ENCODE assay signal across 8 mouse cellular contexts in genomic region chr8:70697366-70698250, GRCm38 (mm10). TPM values are rescaled to one million over a fixed set of nuclear protein-coding genes. Genes with fewer than 3 reads are reported as not detected.
DNase-seq lines count a peak whose midpoint lies in the region; ATAC-seq and TF ChIP-seq lines count a peak whose summit lies in the region.

No protein-coding gene starts in this region.

- no peak for DNase-seq in forebrain, embryonic 10.5 days (ENCODE audit: extremely low spot score, low spot score)
- DNase-seq in cerebellum, adult 11-12 months = no peak
- no peak for DNase-seq in layer of hippocampus, postnatal 14 days (ENCODE audit: low spot score in 2 of 2)

- H3K9me3 ChIP-seq in megakaryocyte, embryonic 14.5 days = no peaks in the 10 kb centered on the region
- no peaks in the 10 kb centered on the region for H3K9me3 ChIP-seq in forebrain, embryonic 10.5 days
- H3K9me3 ChIP-seq in intestine, postnatal 0 days (ENCODE audit: control insufficient read depth) = no peaks in the 10 kb centered on the region
- no peaks in the 10 kb centered on the region for H3K9me3 ChIP-seq in neural tube, embryonic 15.5 days (replicated peaks)

- ATAC-seq in megakaryocyte, adult 5-6 weeks (ENCODE audit: poor library complexity, severe bottlenecking) = no peak
- no peak for ATAC-seq in intestine, postnatal 0 days
- ATAC-seq in neural tube, embryonic 15.5 days (ENCODE audit: low FRiP score) = no peak
- ATAC-seq in frontal cortex, adult (ENCODE audit: low TSS enrichment) = no peak

- peak overlapping the region; percentile 98 for H3K4me3 ChIP-seq in megakaryocyte, embryonic 14.5 days (replicated peaks)
- H3K4me3 ChIP-seq in forebrain, embryonic 10.5 days = peak overlapping the region; percentile 97
- H3K4me3 ChIP-seq in intestine, postnatal 0 days (ENCODE audit: low read depth, low read length) = peak overlapping the region; percentile 63
- H3K4me3 ChIP-seq in neural tube, embryonic 15.5 days (replicated peaks) = peak overlapping the region; percentile 68

- H3K27me3 ChIP-seq in megakaryocyte, embryonic 14.5 days (replicated peaks) = no peaks in the 10 kb centered on the region
- H3K27me3 ChIP-seq in forebrain, embryonic 10.5 days (ENCODE audit: poor library complexity, severe bottlenecking) = peaks cover 15% of the 10 kb centered on the region
- no peaks in the 10 kb centered on the region for H3K27me3 ChIP-seq in intestine, postnatal 0 days (replicated peaks; ENCODE audit: control insufficient read depth, insufficient read depth, low read length)
- no peaks in the 10 kb centered on the region for H3K27me3 ChIP-seq in neural tube, embryonic 15.5 days (replicated peaks)

- peak overlapping the region; percentile 99 for H3K27ac ChIP-seq in forebrain, embryonic 10.5 days
- H3K27ac ChIP-seq in intestine, postnatal 0 days (ENCODE audit: low read depth, low read length) = peak overlapping the region; percentile 97
- H3K27ac ChIP-seq in neural tube, embryonic 15.5 days (replicated peaks) = peak overlapping the region; percentile 99

- WGBS in forebrain, embryonic 10.5 days = 74% methylated on average over 12 of the region's 12 CpGs
- WGBS in intestine, postnatal 0 days = 58% methylated on average over 12 of the region's 12 CpGs
- WGBS in neural tube, embryonic 15.5 days = 74% methylated on average over 12 of the region's 12 CpGs

- no peak for TF ChIP-seq CTCF in intestine, postnatal 0 days (IDR thresholded peaks at IDR 0.05; ENCODE audit: low read depth)

- H3K4me2 ChIP-seq in intestine, postnatal 0 days (replicated peaks; ENCODE audit: low read depth) = peak overlapping the region; percentile 61
- peak overlapping the region; percentile 70 for H3K4me2 ChIP-seq in neural tube, embryonic 15.5 days

- H3K4me1 ChIP-seq in megakaryocyte, embryonic 14.5 days = peaks cover 70% of the 10 kb centered on the region
- peaks cover 76% of the 10 kb centered on the region for H3K4me1 ChIP-seq in forebrain, embryonic 10.5 days
- peaks cover 20% of the 10 kb centered on the region for H3K4me1 ChIP-seq in intestine, postnatal 0 days (replicated peaks; ENCODE audit: control insufficient read depth, insufficient read depth, low read length)
- H3K4me1 ChIP-seq in neural tube, embryonic 15.5 days = peaks cover 53% of the 10 kb centered on the region

- H3K36me3 ChIP-seq in megakaryocyte, embryonic 14.5 days (replicated peaks; ENCODE audit: low read length) = peaks cover 9% of the 10 kb centered on the region
- H3K36me3 ChIP-seq in forebrain, embryonic 10.5 days (replicated peaks) = peaks cover 17% of the 10 kb centered on the region
- peaks cover 6% of the 10 kb centered on the region; the same call in 1 of the 2 replicates for H3K36me3 ChIP-seq in intestine, postnatal 0 days (ENCODE audit: control insufficient read depth, insufficient read depth)
- H3K36me3 ChIP-seq in neural tube, embryonic 15.5 days = no peaks in the 10 kb centered on the region

- H3K9ac ChIP-seq in intestine, postnatal 0 days (ENCODE audit: low read depth, low read length) = 0 out of 2 replicates have a peak overlapping the region, but pooled peaks have one; percentile 98
- peak overlapping the region; percentile 43 for H3K9ac ChIP-seq in neural tube, embryonic 15.5 days (replicated peaks)

RNA-seq across cellular contexts. Expression of gene Jund, which starts 1.1 kb away (rescaled TPM):
- 972 and 2,520 TPM in 2 replicates for polyA plus RNA-seq in megakaryocyte, embryonic 14.5 days (2012; ENCODE audit: insufficient read depth, low replicate concordance)
- 26.7 and 44.1 TPM in 2 replicates for total RNA-seq in megakaryocyte, adult 5-6 weeks (2015)
- total RNA-seq in megakaryocyte, adult 5-6 weeks (2017) = 24.0 and 28.9 TPM in 2 replicates
- polyA plus RNA-seq in forebrain, embryonic 10.5 days (2016; fragmentation: Nextera tagmentation; extraction: Ambion mirVana) = 49.6 and 50.9 TPM in 2 replicates
- polyA plus RNA-seq in intestine, postnatal 0 days (2015; fragmentation: Nextera tagmentation; extraction: Ambion mirVana) = 114 and 121 TPM in 2 replicates
- 73.7 and 82.7 TPM in 2 replicates for polyA plus RNA-seq in neural tube, embryonic 15.5 days (2015; fragmentation: Nextera tagmentation; extraction: Ambion mirVana)
- total RNA-seq in layer of hippocampus, postnatal 14 days (2021) = 100 to 1,000 TPM; 163 to 179 TPM

RNA-seq across cellular contexts. Expression of gene Iqcn, which starts 5.6 kb away (rescaled TPM):
- polyA plus RNA-seq in megakaryocyte, embryonic 14.5 days (2012; ENCODE audit: insufficient read depth, low replicate concordance) = not detected in 2 replicates
- 0.11 and 0.27 TPM in 2 replicates for total RNA-seq in megakaryocyte, adult 5-6 weeks (2015)
- 0.04 TPM in 1 of 2 replicates, not detected in the other for total RNA-seq in megakaryocyte, adult 5-6 weeks (2017)
- 0.02 TPM in 1 of 2 replicates, not detected in the other for polyA plus RNA-seq in forebrain, embryonic 10.5 days (2016; fragmentation: Nextera tagmentation; extraction: Ambion mirVana)
- not detected in 2 replicates for polyA plus RNA-seq in intestine, postnatal 0 days (2015; fragmentation: Nextera tagmentation; extraction: Ambion mirVana)
- polyA plus RNA-seq in neural tube, embryonic 15.5 days (2015; fragmentation: Nextera tagmentation; extraction: Ambion mirVana) = 0.04 and 0.09 TPM in 2 replicates
- total RNA-seq in layer of hippocampus, postnatal 14 days (2021) = under 1 TPM in 1 of 2 experiments, not detected in 1; 0.14 TPM

RNA-seq across cellular contexts. Expression of gene Gm3336, which starts 20.7 kb away (rescaled TPM):
- 0.26 TPM in 1 of 2 replicates, not detected in the other for polyA plus RNA-seq in megakaryocyte, embryonic 14.5 days (2012; ENCODE audit: insufficient read depth, low replicate concordance)
- not detected in 2 replicates for total RNA-seq in megakaryocyte, adult 5-6 weeks (2015)
- total RNA-seq in megakaryocyte, adult 5-6 weeks (2017) = not detected in 2 replicates
- polyA plus RNA-seq in forebrain, embryonic 10.5 days (2016; fragmentation: Nextera tagmentation; extraction: Ambion mirVana) = not detected in 2 replicates
- 2.8 TPM in 2 replicates for polyA plus RNA-seq in intestine, postnatal 0 days (2015; fragmentation: Nextera tagmentation; extraction: Ambion mirVana)
- polyA plus RNA-seq in neural tube, embryonic 15.5 days (2015; fragmentation: Nextera tagmentation; extraction: Ambion mirVana) = not detected in 2 replicates
- not detected for total RNA-seq in layer of hippocampus, postnatal 14 days (2021)

RNA-seq across cellular contexts. Expression of gene Lsm4, which starts 24.6 kb away (rescaled TPM):
- 103 and 569 TPM in 2 replicates for polyA plus RNA-seq in megakaryocyte, embryonic 14.5 days (2012; ENCODE audit: insufficient read depth, low replicate concordance)
- total RNA-seq in megakaryocyte, adult 5-6 weeks (2015) = 82.1 and 84.4 TPM in 2 replicates
- total RNA-seq in megakaryocyte, adult 5-6 weeks (2017) = 106 and 151 TPM in 2 replicates
- polyA plus RNA-seq in forebrain, embryonic 10.5 days (2016; fragmentation: Nextera tagmentation; extraction: Ambion mirVana) = 336 and 339 TPM in 2 replicates
- 181 and 182 TPM in 2 replicates for polyA plus RNA-seq in intestine, postnatal 0 days (2015; fragmentation: Nextera tagmentation; extraction: Ambion mirVana)
- polyA plus RNA-seq in neural tube, embryonic 15.5 days (2015; fragmentation: Nextera tagmentation; extraction: Ambion mirVana) = 191 and 206 TPM in 2 replicates
- 10 to 100 TPM; 67.8 to 71.7 TPM for total RNA-seq in layer of hippocampus, postnatal 14 days (2021)

RNA-seq across cellular contexts. Expression of gene Pde4c, which starts 25.9 kb away (rescaled TPM):
- 0.03 TPM in 1 of 2 replicates, not detected in the other for polyA plus RNA-seq in megakaryocyte, embryonic 14.5 days (2012; ENCODE audit: insufficient read depth, low replicate concordance)
- total RNA-seq in megakaryocyte, adult 5-6 weeks (2015) = not detected in 2 replicates
- total RNA-seq in megakaryocyte, adult 5-6 weeks (2017) = not detected in 2 replicates
- 0.38 and 0.68 TPM in 2 replicates for polyA plus RNA-seq in forebrain, embryonic 10.5 days (2016; fragmentation: Nextera tagmentation; extraction: Ambion mirVana)
- polyA plus RNA-seq in intestine, postnatal 0 days (2015; fragmentation: Nextera tagmentation; extraction: Ambion mirVana) = 0.21 and 0.31 TPM in 2 replicates
- polyA plus RNA-seq in neural tube, embryonic 15.5 days (2015; fragmentation: Nextera tagmentation; extraction: Ambion mirVana) = 0.17 and 0.40 TPM in 2 replicates
- under 1 TPM; 0.81 to 0.91 TPM for total RNA-seq in layer of hippocampus, postnatal 14 days (2021)
